ENCODE assay signal across 24 mouse cellular contexts in the genomic region with DNA sequence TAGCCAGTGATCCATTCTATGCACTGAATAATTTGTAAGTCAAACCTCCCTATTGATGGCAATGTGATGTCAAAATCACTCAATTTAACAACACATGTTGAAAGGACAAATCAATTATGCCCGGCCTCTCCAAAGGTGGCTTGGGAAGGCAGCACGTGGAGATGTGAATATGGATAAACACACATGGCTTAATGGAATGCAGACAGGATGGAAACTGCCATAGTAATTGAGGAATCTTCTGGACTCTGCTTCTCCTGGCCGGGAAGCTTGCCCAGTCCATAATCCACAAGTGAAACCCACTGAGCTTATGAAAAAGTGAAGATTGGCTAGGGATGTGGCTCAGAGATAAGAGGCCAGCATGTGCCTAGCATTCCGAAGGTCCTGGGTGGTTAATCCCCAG.
DNase-seq lines count a peak whose midpoint lies in the region; ATAC-seq lines count a peak whose summit lies in the region.
"Had no signal": no experiment of that assay in that cellular context is flagged by ENCODE, and none has a peak within 500 bp of the region (broad histone marks: within the 10 kb centered on the region; RNA-seq: fewer than 3 reads in every experiment).

No protein-coding gene starts in this region.

- intact Hi-C loops in heart, postnatal 14 days (cut with DNase I), result no loop called here

- no peak for DNase-seq in heart, embryonic 10.5 days (ENCODE audit: low spot score)
- DNase-seq in heart, postnatal 14 days, result no peak
- DNase-seq in 3T3-L1 (ENCODE audit: low read depth, low spot score) (peak; percentile 17), NIH3T3 (ENCODE audit: low read depth) (peak; percentile 74)
- no peak for DNase-seq in ovary, postnatal 14 days (ENCODE audit: low spot score)
- no peak for DNase-seq in right cerebral cortex, postnatal 4 days
- DNase-seq in B cell, adult 2 months, result no peak
- DNase-seq: adrenal gland, postnatal 25 days; cerebellum, adult 11 months; cerebellum, adult 9-10 months; cerebellum, postnatal 25 days; gastrocnemius, postnatal 10 days; heart, adult 18-20 months; heart, postnatal 4 days; kidney, adult 18-20 months had no signal

- WGBS in heart, embryonic 10.5 days, result 45% methylated on average over 4 of the region's 4 CpGs
- WGBS in embryonic facial prominence, embryonic 15.5 days, result 27% methylated on average over 4 of the region's 4 CpGs

- no peaks in the 10 kb centered on the region for H3K9me3 ChIP-seq in heart, embryonic 10.5 days
- no peaks in the 10 kb centered on the region for H3K9me3 ChIP-seq in embryonic facial prominence, embryonic 15.5 days (replicated peaks)
- H3K9me3 ChIP-seq: forebrain, embryonic 12.5 days; hindbrain, embryonic 12.5 days had no signal

- H3K27me3 ChIP-seq in heart, embryonic 10.5 days (ENCODE audit: insufficient read depth, poor library complexity, severe bottlenecking), result no peaks in the 10 kb centered on the region
- no peaks in the 10 kb centered on the region for H3K27me3 ChIP-seq in embryonic facial prominence, embryonic 15.5 days

- 0 out of 2 replicates have a peak overlapping the region, but pooled peaks have one; percentile 65 for H3K27ac ChIP-seq in heart, embryonic 10.5 days
- no peak overlapping the region for H3K27ac ChIP-seq in embryonic facial prominence, embryonic 15.5 days (replicated peaks)
- H3K27ac ChIP-seq: forebrain, embryonic 12.5 days; hindbrain, embryonic 12.5 days had no signal

- H3K4me1 ChIP-seq in heart, embryonic 10.5 days, result peaks cover 37% of the 10 kb centered on the region
- H3K4me1 ChIP-seq in embryonic facial prominence, embryonic 15.5 days, result peaks cover 20% of the 10 kb centered on the region

- H3K4me3 ChIP-seq in heart, embryonic 10.5 days, result no peak overlapping the region
- H3K4me3 ChIP-seq in embryonic facial prominence, embryonic 15.5 days (replicated peaks), result no peak overlapping the region
- H3K4me3 ChIP-seq: forebrain, embryonic 12.5 days; hindbrain, embryonic 12.5 days had no signal

- no peak overlapping the region for H3K4me2 ChIP-seq in embryonic facial prominence, embryonic 15.5 days (replicated peaks)
- H3K4me2 ChIP-seq: forebrain, embryonic 12.5 days; heart, embryonic 11.5 days; hindbrain, embryonic 12.5 days had no signal

- peak; percentile 50; the same call in 1 of the 2 replicates for ATAC-seq in embryonic facial prominence, embryonic 15.5 days (ENCODE audit: insufficient number of reproducible peaks, low FRiP score, low TSS enrichment, low read depth)
- ATAC-seq: activated CD4-positive, CD25-positive, alpha-beta regulatory T cell, adult 4 months; forebrain, embryonic 16.5 days; hindbrain, embryonic 16.5 days; inflammation-experienced regulatory T-cells, adult 6 months; Patski had no signal

- no peaks in the 10 kb centered on the region for H3K36me3 ChIP-seq in heart, embryonic 10.5 days
- no peaks in the 10 kb centered on the region for H3K36me3 ChIP-seq in embryonic facial prominence, embryonic 15.5 days
- H3K36me3 ChIP-seq: forebrain, embryonic 12.5 days; hindbrain, embryonic 12.5 days had no signal

- no peak overlapping the region for H3K9ac ChIP-seq in embryonic facial prominence, embryonic 15.5 days
- H3K9ac ChIP-seq: forebrain, embryonic 12.5 days; hindbrain, embryonic 12.5 days had no signal

Comparison
In these comparisons a context has a peak if more than half of its experiments do, and no peak if none do; other contexts are left out.
1. DNase-seq: peak in 3T3-L1 (single experiment) and NIH3T3 (single experiment); none in heart, embryonic 10.5 days (single experiment), heart, postnatal 14 days (0 of 2), ovary, postnatal 14 days (single experiment), right cerebral cortex, postnatal 4 days (single experiment) and B cell, adult 2 months (0 of 2).